Mouse (Mus musculus): ENCODE results near the gene Faap20. TPM values are rescaled to one million over a fixed set of nuclear protein-coding genes. Genes with fewer than 3 reads are reported as not detected.
A peak's percentile ranks its signal among the peaks of the same experiment; 100 is the strongest.
"Not testable (repeated sequence)": the region's sequence is repeated elsewhere in the genome, so short reads cannot be mapped to it uniquely, and the experiment has no call there.

Faap20 gene
- polyA plus RNA-seq, 1 experiment: 37.5 TPM

DNA sequence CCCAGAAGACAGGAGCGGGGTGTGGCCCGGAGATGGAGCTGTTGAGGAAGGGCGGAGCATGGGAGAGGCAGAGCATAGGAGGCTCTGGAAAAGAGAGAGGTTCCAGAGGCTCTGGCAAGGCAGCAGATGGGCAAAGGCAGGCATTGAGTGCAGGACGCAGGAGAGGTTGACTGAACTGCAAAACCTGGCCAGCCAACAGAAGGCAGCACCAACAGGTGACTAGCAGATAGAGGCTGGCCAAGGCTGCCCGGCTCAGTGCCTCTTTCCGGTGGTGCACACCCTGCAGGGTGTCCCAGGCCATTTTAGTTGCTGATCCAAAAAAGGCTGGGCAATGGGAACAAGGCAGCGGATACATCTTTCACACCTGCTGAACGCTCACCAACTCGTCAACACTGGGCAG lies 7.8 kb upstream of the Faap20 start:
- H3K4me3 ChIP-seq (ENCODE audit: insufficient read depth, low read length): no peak overlapping the region
- no peak overlapping the region for H3K27ac ChIP-seq (ENCODE audit: insufficient read depth, low read length)
- no peak for TF ChIP-seq CTCF (IDR thresholded peaks at IDR 0.05; ENCODE audit: extremely low read depth, insufficient read depth, low read length)
- TF ChIP-seq POLR2A (IDR thresholded peaks at IDR 0.05; ENCODE audit: extremely low read depth, insufficient read depth, low read length): no peak
- H3K4me1 ChIP-seq (ENCODE audit: control insufficient read depth, insufficient read depth, low read length): peaks cover 7% of the 10 kb centered on the region

DNA sequence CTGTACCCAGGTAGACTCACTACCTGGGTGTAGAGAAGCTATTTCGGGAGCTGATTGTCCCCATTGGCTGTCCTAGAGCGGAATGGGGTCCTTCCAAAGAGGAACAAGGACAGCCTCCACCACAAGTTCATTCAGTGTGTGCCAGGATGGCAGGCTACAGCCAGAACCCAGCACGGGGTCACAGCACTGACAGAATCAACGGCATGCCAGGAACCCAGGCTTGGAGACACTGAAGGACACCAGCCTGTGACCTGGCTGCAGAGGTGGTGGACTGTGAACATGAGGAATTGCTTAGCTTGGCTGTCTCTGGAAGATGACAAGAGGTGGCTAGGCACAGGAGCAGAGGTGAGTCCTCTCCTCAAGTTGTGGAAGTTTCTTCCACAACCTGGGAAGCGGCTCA lies 7.3 kb upstream of the Faap20 start:
- peaks cover 7% of the 10 kb centered on the region for H3K4me1 ChIP-seq (ENCODE audit: control insufficient read depth, insufficient read depth, low read length)
- H3K27ac ChIP-seq (ENCODE audit: insufficient read depth, low read length): no peak overlapping the region
- no peak for TF ChIP-seq POLR2A (IDR thresholded peaks at IDR 0.05; ENCODE audit: extremely low read depth, insufficient read depth, low read length)
- TF ChIP-seq CTCF (IDR thresholded peaks at IDR 0.05; ENCODE audit: extremely low read depth, insufficient read depth, low read length): no peak
- H3K4me3 ChIP-seq (ENCODE audit: insufficient read depth, low read length): no peak overlapping the region

DNA sequence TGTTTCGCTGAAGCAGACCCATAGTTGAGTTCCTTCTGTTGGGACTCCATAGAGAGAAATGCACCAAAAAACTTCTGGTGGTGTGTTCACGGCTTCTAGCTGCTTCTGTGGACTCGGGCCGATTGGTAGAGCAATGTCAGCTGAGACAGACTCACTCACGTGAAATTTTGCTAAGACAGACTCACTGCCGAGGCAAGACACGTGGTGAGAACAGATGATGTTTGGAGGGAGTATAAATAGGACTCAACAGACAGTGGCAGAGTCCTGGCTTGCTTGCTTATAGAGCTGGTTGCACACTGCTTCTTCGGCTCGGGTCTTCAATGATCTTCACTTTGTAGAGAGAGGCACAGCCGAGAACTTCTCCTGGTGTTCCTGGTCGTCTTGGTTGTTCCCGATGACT lies 6.4 kb upstream of the Faap20 start:
- no peak for TF ChIP-seq POLR2A (IDR thresholded peaks at IDR 0.05; ENCODE audit: extremely low read depth, insufficient read depth, low read length)
- no peak for TF ChIP-seq CTCF (IDR thresholded peaks at IDR 0.05; ENCODE audit: extremely low read depth, insufficient read depth, low read length)
- Histone ChIP-seq H3K4me1 (ENCODE audit: control insufficient read depth, insufficient read depth, low read length) (peaks cover 7% of the 10 kb centered on the region), H3K27ac (ENCODE audit: insufficient read depth, low read length) (no peak overlapping the region), H3K4me3 (ENCODE audit: insufficient read depth, low read length) (no peak overlapping the region)

DNA sequence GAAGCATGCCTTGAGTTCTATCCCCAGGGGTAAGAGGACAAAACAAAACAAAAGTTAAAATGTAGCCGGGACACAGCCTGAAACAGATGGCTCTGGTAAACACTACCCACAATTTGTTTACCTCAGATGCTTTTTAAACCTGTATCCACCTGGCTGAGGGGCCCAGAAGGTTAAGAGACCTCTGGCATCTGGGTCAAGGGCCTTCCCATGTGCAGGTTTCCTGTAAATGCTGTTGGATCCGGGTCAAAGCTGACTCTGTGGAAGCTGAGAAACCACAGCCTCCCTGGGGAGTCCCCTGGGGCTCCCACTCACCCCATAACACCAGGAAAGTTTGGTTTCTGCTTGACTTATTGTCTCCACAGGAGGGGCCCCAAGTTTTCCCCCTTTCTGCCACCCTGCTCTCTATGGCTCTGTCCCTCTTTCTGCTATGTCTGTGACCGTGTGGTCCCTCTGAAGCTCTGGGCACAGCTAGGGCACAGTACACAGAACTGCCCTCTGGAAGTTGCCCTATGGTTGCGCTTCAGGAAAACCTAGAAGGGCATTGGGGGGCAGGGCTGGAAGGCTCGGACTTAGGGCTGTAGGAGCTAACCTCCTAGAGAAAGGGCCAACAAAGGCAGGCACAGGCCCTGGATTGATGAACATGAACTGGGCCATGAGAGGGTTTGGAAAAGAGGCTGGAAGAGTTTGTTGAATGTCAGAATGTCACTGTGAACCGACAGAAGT lies 3.7 kb upstream of the Faap20 start:
- Histone ChIP-seq H3K4me3 (ENCODE audit: insufficient read depth, low read length) (no peak overlapping the region), H3K27ac (ENCODE audit: insufficient read depth, low read length) (0 out of 2 replicates have a peak overlapping the region, but pooled peaks have one; percentile 11), H3K4me1 (ENCODE audit: control insufficient read depth, insufficient read depth, low read length) (peaks cover 11% of the 10 kb centered on the region)
- TF ChIP-seq CTCF (IDR thresholded peaks at IDR 0.05; ENCODE audit: extremely low read depth, insufficient read depth, low read length) (no peak), POLR2A (IDR thresholded peaks at IDR 0.05; ENCODE audit: extremely low read depth, insufficient read depth, low read length) (no peak)

DNA sequence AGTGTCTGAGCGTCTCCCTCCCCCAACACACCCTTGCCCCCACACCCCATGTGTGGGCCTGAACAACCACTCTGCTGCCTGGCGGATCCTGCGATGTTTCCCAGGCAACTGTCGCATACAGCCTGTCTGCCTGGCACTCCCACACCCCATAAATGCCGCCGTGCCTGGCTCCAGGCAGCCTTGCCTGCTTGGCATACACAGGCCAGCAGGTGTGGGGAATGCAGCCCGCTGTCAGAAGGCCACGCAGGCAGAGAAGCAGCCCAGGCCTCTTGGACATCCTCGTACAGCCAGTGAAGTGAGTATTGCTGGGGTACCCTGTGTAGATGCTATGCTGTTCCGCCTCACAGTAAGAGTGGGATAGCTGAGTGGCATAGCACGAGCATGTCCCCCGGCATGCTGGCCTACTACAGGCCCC lies 2.9 kb upstream of the Faap20 start:
- Histone ChIP-seq H3K4me1 (ENCODE audit: control insufficient read depth, insufficient read depth, low read length) (peaks cover 13% of the 10 kb centered on the region), H3K4me3 (ENCODE audit: insufficient read depth, low read length) (0 out of 2 replicates have a peak overlapping the region, but pooled peaks have one; percentile 2), H3K27ac (ENCODE audit: insufficient read depth, low read length) (peak overlapping the region; percentile 41)
- TF ChIP-seq CTCF (IDR thresholded peaks at IDR 0.05; ENCODE audit: extremely low read depth, insufficient read depth, low read length): no peak
- TF ChIP-seq POLR2A (IDR thresholded peaks at IDR 0.05; ENCODE audit: extremely low read depth, insufficient read depth, low read length): peak; percentile 35; the same call in 1 of the 2 replicates

DNA sequence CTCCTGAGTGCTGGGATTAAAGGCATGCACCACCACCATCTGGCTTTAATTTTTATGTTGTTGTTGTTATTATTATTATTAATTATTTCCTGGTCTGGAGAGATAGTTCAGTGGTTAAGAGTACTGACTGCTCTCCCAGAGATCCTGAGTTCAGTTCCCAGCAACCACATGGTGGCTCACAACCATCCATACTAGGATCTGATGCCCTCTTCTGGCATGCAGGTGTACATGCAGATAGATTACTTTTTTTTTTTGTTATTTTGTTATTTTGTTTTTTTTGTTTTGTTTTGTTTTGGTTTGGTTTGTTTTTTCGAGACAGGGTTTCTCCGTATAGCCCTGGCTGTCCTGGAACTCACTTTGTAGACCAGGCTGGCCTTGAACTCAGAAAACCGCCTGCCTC lies 1.5 kb upstream of the Faap20 start:
- H3K4me3 ChIP-seq (ENCODE audit: insufficient read depth, low read length); H3K27ac ChIP-seq (ENCODE audit: insufficient read depth, low read length): not testable (repeated sequence)
- H3K4me1 ChIP-seq (ENCODE audit: control insufficient read depth, insufficient read depth, low read length): peaks cover 16% of the 10 kb centered on the region

DNA sequence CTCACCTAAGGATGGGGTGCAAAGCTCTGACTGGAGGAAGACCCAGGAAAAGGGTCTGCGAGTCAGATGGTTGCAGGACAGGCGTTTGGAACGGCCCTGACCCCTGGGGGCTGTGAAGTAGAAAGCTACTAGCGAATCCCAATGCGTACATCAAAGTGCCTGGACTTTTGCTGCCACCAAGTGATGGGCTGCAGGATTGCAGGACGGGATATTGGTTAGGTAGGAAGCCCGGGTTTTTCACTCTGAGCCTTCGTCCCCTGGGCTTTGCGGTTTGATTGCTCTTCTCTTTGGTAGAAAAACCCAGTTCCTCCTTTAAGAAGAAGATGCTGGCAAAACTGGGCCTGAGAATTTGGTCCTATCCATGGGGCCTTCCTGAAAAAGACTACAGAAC lies 350 bp upstream of the Faap20 start:
- H3K27ac ChIP-seq (ENCODE audit: insufficient read depth, low read length): peak overlapping the region; percentile 79
- H3K4me1 ChIP-seq (ENCODE audit: control insufficient read depth, insufficient read depth, low read length): peaks cover 13% of the 10 kb centered on the region
- TF ChIP-seq CTCF (IDR thresholded peaks at IDR 0.05; ENCODE audit: extremely low read depth, insufficient read depth, low read length) (peak; percentile 100), POLR2A (IDR thresholded peaks at IDR 0.05; ENCODE audit: extremely low read depth, insufficient read depth, low read length) (no peak)
- peak overlapping the region; percentile 58 for H3K4me3 ChIP-seq (ENCODE audit: insufficient read depth, low read length)

DNA sequence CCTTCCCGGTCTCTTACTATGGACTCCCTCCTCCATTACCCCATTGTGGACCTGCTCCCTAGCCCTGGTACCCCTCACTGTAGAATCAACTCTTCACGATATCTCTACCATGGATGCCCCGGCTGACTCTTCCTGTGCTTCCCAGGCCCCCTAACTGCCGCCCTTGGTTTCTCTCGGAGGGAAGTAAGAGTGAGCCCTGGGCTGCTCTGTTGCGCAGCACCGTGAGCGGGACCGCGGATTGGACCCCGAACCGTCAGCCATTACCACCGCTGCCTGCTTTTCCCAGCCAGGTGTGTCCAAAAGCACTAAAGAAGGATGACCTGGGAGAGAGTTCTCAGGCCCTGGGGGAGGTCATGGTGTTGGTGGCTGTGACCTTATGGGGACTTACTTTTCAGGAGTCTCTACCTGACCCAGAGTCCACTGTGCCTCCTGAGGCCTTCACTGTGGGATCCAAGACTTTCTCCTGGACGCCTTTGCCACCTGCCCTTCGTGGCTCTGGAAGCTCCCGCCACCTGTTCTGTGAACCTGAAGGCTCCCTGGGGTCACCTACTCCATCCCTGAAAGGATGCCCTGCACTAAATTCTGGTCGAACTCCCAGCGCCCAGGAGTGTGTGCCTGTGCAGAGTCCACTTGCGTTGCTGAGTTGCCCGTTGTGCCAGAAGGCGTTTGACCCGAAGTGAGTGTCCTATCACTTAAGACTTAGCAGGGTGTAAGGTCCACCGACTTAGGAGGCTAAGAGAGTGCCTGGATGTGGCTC lies 937 bp downstream of the Faap20 start:
- peak overlapping the region; percentile 37 for H3K27ac ChIP-seq (ENCODE audit: insufficient read depth, low read length)
- H3K4me1 ChIP-seq (ENCODE audit: control insufficient read depth, insufficient read depth, low read length): peaks cover 13% of the 10 kb centered on the region
- TF ChIP-seq CTCF (IDR thresholded peaks at IDR 0.05; ENCODE audit: extremely low read depth, insufficient read depth, low read length): no peak
- H3K4me3 ChIP-seq (ENCODE audit: insufficient read depth, low read length): peak overlapping the region; percentile 58

DNA sequence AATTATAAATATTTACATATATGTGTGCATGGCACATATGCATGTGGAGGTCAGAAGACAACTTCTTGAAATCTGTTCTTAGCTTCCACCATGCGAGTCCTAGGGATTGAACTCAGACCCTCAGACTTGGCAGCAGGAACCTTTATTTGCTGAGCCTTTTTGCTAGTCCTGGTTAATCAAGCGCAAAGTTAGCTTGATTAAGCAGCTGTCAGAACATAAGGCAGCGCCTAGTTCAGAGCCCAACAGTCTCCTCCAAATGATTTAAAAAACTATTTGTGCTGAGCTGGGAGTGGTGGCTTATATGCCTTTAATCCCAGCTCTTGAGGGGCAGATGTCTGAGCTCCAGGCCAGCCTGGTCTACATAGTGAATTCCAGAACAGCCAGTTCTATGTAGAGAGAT lies 1.5 kb downstream of the Faap20 start:
- TF ChIP-seq POLR2A (IDR thresholded peaks at IDR 0.05; ENCODE audit: extremely low read depth, insufficient read depth, low read length): no peak
- no peak for TF ChIP-seq CTCF (IDR thresholded peaks at IDR 0.05; ENCODE audit: extremely low read depth, insufficient read depth, low read length)
- H3K27ac ChIP-seq (ENCODE audit: insufficient read depth, low read length): no peak overlapping the region
- peak overlapping the region; percentile 58; the same call in 1 of the 2 replicates for H3K4me3 ChIP-seq (ENCODE audit: insufficient read depth, low read length)
- peaks cover 12% of the 10 kb centered on the region for H3K4me1 ChIP-seq (ENCODE audit: control insufficient read depth, insufficient read depth, low read length)

DNA sequence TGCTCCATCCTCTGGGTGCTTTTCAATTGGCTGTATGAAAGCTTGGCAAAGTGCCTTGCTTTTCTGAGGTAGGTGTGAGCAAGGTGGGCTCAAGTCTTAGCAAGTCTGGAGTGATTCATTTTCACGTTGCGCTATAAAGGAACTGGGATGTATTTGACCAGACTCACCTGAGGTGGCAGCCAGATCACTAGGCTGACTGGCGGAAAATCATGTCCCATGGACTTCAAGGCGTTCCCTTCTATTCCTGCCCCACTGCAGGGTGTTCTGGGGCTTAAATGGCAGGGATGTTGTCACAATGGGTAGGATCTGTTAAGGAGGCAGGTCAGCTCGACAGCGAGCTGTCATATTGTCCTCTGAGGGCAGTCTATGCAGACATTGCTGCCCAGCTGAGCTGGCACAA lies 2.7 kb downstream of the Faap20 start:
- Histone ChIP-seq H3K4me1 (ENCODE audit: control insufficient read depth, insufficient read depth, low read length) (peaks cover 8% of the 10 kb centered on the region), H3K27ac (ENCODE audit: insufficient read depth, low read length) (no peak overlapping the region), H3K4me3 (ENCODE audit: insufficient read depth, low read length) (no peak overlapping the region)
- TF ChIP-seq CTCF (IDR thresholded peaks at IDR 0.05; ENCODE audit: extremely low read depth, insufficient read depth, low read length): no peak

Measured in cortical plate, adult 2 months (tissue).